Mouse (Mus musculus) left cerebral cortex, adult 8-10 months (tissue): ENCODE measurements at regions not wholly inside any gene's neighbourhood (a gene's known extent, or its start where the extent isn't known, plus 50 kb on each side); places are given as distances from the start of the nearest gene placed in this dataset.
"Not testable (repeated sequence)": the region's sequence is repeated elsewhere in the genome, so short reads cannot be mapped to it uniquely, and the experiment has no call there.

Source experiments
- DNase-seq, 2 experiments: peaks; one replicate each; pipeline ENCODE4 v3.0.0; 2022; ENCODE audit warnings: low spot score in 2 of 2

DNA sequence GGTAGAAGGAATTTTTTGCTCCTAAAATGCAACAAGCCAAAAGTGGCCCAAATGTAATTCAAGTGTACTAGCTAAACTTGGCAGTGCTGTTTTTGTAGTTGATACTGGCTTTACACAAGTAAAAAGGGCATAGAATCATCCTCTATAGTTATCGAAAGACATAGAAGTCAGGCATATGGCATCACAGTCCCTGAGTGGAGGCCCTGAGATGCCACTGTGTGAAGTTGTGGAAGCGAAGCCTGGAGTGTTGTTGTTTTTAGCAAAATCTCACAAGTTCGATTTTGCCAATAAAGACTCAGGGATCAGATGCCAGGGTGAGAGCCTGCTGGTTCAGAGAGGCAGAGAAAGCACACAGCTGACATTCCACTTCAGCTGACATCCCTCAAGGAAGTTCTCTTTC lies 121.6 kb upstream of the C9orf72 start:
- no peak for DNase-seq

DNA sequence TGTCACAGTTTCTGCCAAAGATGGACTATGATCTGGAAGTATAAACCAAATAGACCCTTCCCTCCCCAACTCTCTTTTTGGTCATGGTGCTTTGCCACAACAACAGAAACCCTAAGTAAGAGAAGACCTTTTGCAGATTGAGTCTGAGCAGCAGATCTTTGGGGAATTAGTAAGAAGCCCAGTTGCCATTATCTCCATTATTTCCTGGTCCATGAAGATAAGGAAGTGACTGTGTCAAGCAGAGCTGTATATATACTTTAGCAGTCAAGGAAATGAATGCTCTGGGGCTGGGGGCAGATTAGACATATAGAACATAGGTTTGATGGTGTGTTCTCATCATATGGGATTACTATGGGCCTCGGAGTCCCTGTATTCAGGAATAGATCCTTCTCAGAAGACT lies 117.8 kb upstream of the C9orf72 start:
- DNase-seq = no peak

DNA sequence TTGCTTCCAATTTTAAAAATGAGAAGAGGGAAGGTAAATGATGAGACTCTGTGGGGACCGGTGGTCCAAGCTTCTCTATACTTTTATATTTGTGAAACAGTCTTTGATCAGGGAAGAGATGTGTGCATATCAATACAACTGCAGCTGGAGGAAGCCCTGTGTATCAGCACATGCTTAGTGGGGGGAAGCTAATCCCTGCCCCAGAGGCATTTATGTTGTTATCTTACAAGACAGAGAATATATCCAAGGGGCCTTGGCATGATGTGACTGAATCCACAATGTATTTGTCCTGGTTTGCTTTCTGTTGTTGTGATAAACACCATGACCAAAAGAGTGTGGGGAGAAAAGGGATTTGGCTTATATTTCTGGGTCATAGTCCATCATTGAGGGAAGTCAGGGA lies 105.2 kb upstream of the C9orf72 start:
- no peak for DNase-seq

DNA sequence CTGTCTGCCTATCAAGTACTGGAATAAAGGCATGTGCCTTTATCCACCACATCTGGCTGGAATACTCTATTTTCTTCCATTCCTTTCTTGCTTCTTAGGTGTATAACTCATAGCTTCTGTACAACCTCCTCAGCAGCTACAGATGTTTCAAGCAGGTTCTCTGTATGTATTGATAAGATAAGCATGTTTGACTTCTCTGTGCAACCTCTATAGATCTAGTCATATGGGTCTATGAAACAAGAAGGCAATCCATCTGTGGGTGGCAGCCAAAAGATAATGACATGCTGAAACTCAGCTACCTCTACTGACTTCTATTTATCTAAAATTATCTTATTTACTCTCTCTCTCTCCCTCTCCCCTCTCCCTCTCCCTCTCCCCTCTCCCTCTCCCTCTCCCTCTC lies 99.3 kb upstream of the C9orf72 start:
- DNase-seq = no peak

DNA sequence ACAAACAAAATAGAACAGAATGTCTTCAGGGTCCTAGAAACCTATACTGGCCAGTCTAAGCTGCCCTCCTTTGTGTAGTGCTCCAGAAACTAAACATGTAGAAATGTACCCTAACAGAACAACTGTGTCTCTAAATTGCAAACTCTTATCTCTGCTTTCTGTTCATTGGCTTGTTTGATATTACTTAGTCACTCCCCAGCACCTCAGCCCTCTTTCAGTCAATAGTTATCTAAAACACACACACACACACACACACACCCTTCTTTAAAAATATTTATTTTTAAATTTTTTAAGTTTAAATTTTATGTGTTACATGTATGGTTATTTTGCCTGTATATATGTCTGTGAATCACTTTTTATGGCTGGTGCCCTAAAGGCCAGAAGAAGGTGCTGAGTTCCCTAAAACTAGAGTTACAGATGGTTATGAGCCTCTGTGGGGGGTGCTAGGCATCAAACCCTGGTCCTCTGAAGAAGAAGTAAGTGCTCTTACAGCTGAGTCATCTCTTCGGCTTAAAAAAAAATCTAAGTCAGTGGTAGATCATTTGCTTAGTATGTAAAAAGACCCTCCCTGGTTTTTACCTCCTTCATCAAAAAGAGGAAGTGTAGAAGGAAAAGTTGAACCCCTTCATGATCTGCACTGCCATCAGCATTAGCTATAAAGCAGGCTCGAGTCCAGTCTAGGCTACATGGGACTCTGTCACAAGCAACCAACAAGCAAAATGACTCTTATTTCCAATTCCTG lies 96.6 kb upstream of the C9orf72 start:
- no peak for DNase-seq

DNA sequence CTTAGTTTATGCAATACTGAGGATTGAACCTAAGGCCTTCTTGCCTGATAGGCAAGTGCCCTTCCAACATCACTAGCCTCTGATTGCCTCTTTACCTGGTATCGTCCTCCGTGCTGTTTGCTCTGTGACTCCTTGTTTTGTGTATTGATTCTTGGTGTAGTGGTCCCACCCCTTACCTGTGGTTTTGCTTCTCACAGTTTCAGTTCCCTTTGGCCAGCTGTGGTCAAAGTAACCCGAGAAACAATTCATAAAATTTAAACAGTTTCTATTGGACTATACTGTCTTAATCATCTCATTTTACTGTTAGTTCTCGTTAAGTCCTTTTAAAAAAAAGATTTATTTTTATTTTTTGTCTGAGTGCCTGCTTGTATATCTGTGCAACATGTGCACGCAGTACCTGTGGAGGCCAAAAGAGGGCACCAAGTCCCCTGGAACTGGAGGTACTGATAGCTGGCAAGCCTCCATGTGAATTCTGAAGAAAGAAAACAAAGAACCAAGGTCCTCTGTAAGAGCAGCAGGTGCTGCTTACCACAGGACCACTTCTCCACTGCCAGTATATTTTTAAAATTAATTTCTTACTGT lies 84.5 kb upstream of the C9orf72 start:
- peak in 1 of 2 experiments; percentile 8 for DNase-seq

DNA sequence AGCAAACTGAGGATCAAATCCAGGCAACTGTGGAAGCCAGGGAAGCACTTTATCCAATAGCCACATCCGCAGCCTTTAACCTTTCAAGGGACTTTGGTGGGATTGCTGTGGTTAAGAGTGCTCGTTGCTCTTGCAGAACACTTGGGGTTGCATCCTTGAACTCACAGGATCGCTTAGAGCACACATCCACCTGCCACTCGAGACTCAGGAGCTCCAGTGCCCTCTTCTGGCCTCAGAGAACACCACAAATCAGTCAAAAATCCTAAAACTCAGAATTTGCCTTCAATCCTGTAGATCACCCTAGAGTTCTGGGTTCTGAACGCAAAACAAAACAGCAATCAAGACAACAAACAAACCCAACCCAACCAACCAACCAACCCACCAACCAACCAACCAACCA lies 82.2 kb upstream of the C9orf72 start:
- no peak for DNase-seq

DNA sequence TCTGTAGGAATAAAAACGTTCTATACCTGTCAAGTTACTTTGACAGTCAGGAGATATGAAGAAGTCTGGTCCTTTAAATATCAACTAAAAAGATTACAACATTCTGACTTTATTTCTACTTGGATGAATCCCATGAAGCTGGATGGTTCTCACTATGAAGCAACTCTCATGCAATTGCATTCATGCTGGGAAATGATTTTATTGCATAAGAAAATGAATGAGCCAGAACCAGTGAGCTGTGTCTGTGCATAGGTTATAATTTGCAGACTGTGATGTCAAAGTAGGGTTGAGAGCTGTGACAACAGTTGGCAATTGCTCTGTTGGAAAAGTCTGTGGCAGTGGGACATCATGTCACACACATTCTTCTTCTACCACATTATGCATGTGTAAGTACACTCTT lies 79.2 kb upstream of the C9orf72 start:
- DNase-seq = no peak

DNA sequence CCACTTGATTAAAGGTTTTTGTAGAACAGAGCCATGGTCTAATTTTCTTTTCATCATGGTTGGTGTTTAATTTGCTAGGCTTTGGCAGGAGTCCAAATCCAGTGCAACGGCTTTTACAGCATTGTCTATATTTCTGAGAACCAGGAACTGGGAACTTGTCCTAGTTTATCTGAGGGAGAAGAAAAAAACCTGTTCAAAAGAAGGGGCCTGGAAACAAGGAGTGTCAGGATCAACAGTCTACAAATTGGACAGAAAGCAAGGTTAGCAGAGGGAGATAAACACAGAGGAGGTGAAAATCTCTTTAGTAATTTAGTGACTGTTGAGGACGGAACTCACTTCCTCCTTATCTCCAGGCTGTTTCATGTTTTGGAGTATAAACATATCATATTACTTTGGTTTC lies 74.9 kb upstream of the C9orf72 start:
- DNase-seq = no peak

DNA sequence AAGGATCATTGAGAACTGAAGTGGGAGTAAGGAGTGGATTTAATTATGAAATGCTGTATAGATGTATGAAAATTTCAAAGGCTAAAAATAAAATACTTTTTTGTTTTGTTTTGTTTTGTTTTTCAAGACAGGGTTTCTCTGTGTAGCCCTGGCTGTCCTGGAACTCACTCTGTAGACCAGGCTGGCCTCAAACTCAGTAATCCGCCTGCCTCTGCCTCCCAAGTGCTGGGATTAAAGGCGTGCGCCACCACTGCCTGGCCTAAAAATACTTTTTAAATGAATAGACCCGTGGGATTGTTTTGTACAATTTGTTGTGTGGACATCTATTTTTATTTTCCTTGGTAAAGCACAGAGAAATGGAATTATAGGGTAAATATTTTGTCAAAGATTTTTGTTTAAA lies 74.4 kb upstream of the C9orf72 start:
- DNase-seq = not testable (repeated sequence)

DNA sequence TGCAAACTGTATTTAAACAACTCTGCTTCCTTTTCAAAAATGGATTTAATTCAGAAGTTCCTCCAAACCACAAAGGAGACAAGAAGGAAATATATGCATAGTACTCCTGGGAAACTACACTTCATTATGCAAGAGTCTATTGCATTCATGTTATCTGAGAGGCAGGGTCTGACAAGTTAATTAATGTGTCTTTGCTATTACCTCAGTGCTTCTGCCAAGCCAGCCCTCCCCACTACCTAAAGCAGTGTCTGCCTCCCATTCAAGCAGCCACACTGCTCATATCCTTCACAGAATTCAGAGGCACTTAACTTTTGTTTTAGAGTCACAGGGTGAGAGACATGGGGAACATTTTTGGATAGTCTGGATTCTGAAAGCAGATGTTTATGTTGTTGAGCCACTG lies 58.6 kb upstream of the C9orf72 start:
- DNase-seq = no peak
